Mouse (Mus musculus): Measurements from ENCODE around the gene Slc25a38.

DNA sequence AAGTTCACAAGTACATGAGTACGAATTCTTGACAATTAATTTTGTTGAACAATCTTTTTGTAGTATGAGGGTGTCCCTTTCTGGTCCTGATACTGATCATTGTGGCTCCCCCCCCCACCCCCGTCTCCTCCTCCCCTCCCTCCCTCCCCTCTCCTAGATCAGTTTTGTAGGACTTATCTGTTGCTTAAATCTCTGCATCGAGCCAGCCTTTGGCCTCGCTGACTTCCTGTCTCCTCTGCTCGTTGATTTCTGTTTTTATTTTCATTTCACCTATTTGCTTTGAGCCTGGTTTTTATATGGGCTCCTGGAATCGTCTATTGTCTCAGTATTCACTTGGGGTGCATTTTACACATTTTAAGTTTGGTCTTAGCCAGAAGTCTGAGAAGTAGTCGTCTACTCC, 14.3 kb upstream of the Slc25a38 start:
- TF ChIP-seq CTCF (IDR thresholded peaks at IDR 0.05; ENCODE audit: low read depth, low read length) (no peak), POLR2AphosphoS5 (IDR thresholded peaks at IDR 0.05; ENCODE audit: insufficient replicate concordance, low read depth, low read length) (no peak), TAL1 (conservative IDR thresholded peaks at IDR 0.05; ENCODE audit: low read depth, low read length) (no peak), GATA2 (IDR thresholded peaks at IDR 0.05; ENCODE audit: borderline replicate concordance, low read depth, low read length) (no peak)

Measured in G1E (cell line).